Mouse (Mus musculus): Measurements from ENCODE around the gene Alyref.

- no peak for TF ChIP-seq POLR2A (IDR thresholded peaks at IDR 0.05; ENCODE audit: insufficient read depth, low read depth, low read length)
- no peak for TF ChIP-seq CTCF (IDR thresholded peaks at IDR 0.05; ENCODE audit: insufficient read depth, low read depth, low read length)
Measured at GRCm38 (mm10) chr11:120574278-120574600, 23.9 kb downstream of the Alyref start.

All from olfactory bulb, adult 2 months (tissue).